Mouse (Mus musculus): ENCODE data around the gene Tmem150b.

DNA sequence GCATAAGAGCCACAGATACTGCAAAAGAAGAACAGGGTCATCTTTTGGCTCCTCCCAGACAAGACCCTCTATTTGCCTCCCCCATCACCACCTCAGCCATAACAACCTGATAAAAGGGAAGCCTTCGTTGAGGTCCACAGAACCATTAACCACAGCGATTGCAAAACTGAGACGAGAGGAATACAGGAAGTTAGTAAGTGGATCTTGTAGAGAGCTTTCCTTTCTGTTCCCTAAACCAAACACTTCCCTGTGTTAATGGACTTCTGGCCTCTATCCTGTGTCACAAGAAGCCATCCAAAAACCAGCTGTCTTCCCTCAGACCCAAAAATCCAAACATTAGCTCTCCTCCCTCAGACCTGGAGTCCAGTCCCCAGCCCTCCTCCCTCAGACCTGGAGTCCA is 690 bp downstream of the Tmem150b start:
- TF ChIP-seq POLR2A (IDR thresholded peaks at IDR 0.05; ENCODE audit: insufficient read depth, low read depth, low read length) (no peak), CTCF (IDR thresholded peaks at IDR 0.05) (no peak), EP300 (IDR thresholded peaks at IDR 0.05; ENCODE audit: insufficient read depth, low read depth, low read length) (no peak)

Measured in heart, adult 2 months (tissue).